17 mouse cellular contexts compared by ENCODE assay signal in genomic region chr4:30450395-30450794, GRCm38 (mm10).
DNase-seq lines count a peak whose midpoint lies in the region; ATAC-seq and TF ChIP-seq lines count a peak whose summit lies in the region.
"Had no signal": no experiment of that assay in that cellular context is flagged by ENCODE, and none has a peak within 500 bp of the region (broad histone marks: within the 10 kb centered on the region; RNA-seq: fewer than 3 reads in every experiment).

No protein-coding gene starts in this region.

- no peak for TF ChIP-seq EP300 in lung, postnatal 0 days (IDR thresholded peaks at IDR 0.05)

- H3K36me3 ChIP-seq in hindbrain, embryonic 16.5 days (ENCODE audit: control insufficient read depth, insufficient read depth, low read length), result no peaks in the 10 kb centered on the region
- H3K36me3 ChIP-seq in hindbrain, embryonic 13.5 days, result no peaks in the 10 kb centered on the region
- H3K36me3 ChIP-seq in lung, postnatal 0 days (ENCODE audit: insufficient read depth, low read length), result no peaks in the 10 kb centered on the region
- no peaks in the 10 kb centered on the region for H3K36me3 ChIP-seq in intestine, postnatal 0 days (ENCODE audit: control insufficient read depth, insufficient read depth)
- H3K36me3 ChIP-seq: G1E; liver, embryonic 15.5 days had no signal

- H3K27ac ChIP-seq in hindbrain, embryonic 16.5 days (ENCODE audit: low read depth, low read length), result no peak overlapping the region
- no peak overlapping the region for H3K27ac ChIP-seq in hindbrain, embryonic 13.5 days
- no peak overlapping the region for H3K27ac ChIP-seq in lung, postnatal 0 days (ENCODE audit: low read length)
- H3K27ac ChIP-seq in intestine, postnatal 0 days (ENCODE audit: low read depth, low read length), result no peak overlapping the region
- H3K27ac ChIP-seq: liver, embryonic 15.5 days had no signal

- no peak overlapping the region for H3K9ac ChIP-seq in hindbrain, embryonic 16.5 days (ENCODE audit: low read depth, low read length)
- H3K9ac ChIP-seq in hindbrain, embryonic 13.5 days, result no peak overlapping the region
- H3K9ac ChIP-seq in lung, postnatal 0 days (replicated peaks; ENCODE audit: low read depth), result no peak overlapping the region
- H3K9ac ChIP-seq in intestine, postnatal 0 days (ENCODE audit: low read depth, low read length), result no peak overlapping the region
- H3K9ac ChIP-seq: forebrain, postnatal 0 days; liver, embryonic 15.5 days had no signal

- peak; percentile 72 for ATAC-seq in hindbrain, embryonic 16.5 days
- no peak; the same call in 1 of the 2 replicates for ATAC-seq in hindbrain, embryonic 13.5 days (ENCODE audit: low FRiP score)
- no peak for ATAC-seq in lung, postnatal 0 days
- no peak for ATAC-seq in intestine, postnatal 0 days
- ATAC-seq: CD4-positive, CD25-positive, alpha-beta regulatory T cell, adult 4 months; forebrain, postnatal 0 days had no signal

- no peak overlapping the region for H3K4me2 ChIP-seq in hindbrain, embryonic 16.5 days (ENCODE audit: low read length)
- H3K4me2 ChIP-seq in hindbrain, embryonic 13.5 days, result no peak overlapping the region
- no peak overlapping the region for H3K4me2 ChIP-seq in lung, postnatal 0 days (replicated peaks; ENCODE audit: low read depth, low read length)
- H3K4me2 ChIP-seq in intestine, postnatal 0 days (replicated peaks; ENCODE audit: low read depth), result no peak overlapping the region
- H3K4me2 ChIP-seq: liver, embryonic 15.5 days had no signal

- DNase-seq in lung, postnatal 0 days (ENCODE audit: low spot score), result peak; percentile 9
- no peak for DNase-seq in lung, postnatal 25 days (ENCODE audit: low spot score)
- DNase-seq in adipocyte (ENCODE audit: low spot score), result peak; percentile 10
- peak; percentile 15 for DNase-seq in retina, adult 2 months (ENCODE audit: low read depth, low spot score)
- no peak for DNase-seq in embryo, embryonic 10 days (ENCODE audit: low spot score)
- DNase-seq: adrenal gland, adult 8-10 months; cerebellum, adult 18-20 months; forebrain, postnatal 0 days; heart, adult 11 months; right cerebral cortex, adult 18-20 months; thymus, postnatal 4 days had no signal

- no peaks in the 10 kb centered on the region for H3K27me3 ChIP-seq in hindbrain, embryonic 16.5 days (replicated peaks; ENCODE audit: control insufficient read depth, insufficient read depth, low read length)
- H3K27me3 ChIP-seq in hindbrain, embryonic 13.5 days, result no peaks in the 10 kb centered on the region
- H3K27me3 ChIP-seq in lung, postnatal 0 days (replicated peaks; ENCODE audit: insufficient read depth, low read length), result no peaks in the 10 kb centered on the region
- H3K27me3 ChIP-seq in intestine, postnatal 0 days (replicated peaks; ENCODE audit: control insufficient read depth, insufficient read depth, low read length), result no peaks in the 10 kb centered on the region
- H3K27me3 ChIP-seq: liver, embryonic 15.5 days had no signal

- H3K4me1 ChIP-seq in hindbrain, embryonic 16.5 days (ENCODE audit: control insufficient read depth, insufficient read depth, low read depth, low read length), result no peaks in the 10 kb centered on the region
- no peaks in the 10 kb centered on the region for H3K4me1 ChIP-seq in hindbrain, embryonic 13.5 days (replicated peaks)
- H3K4me1 ChIP-seq in lung, postnatal 0 days (ENCODE audit: insufficient read depth, low read depth, low read length), result no peaks in the 10 kb centered on the region
- no peaks in the 10 kb centered on the region for H3K4me1 ChIP-seq in intestine, postnatal 0 days (replicated peaks; ENCODE audit: control insufficient read depth, insufficient read depth, low read length)
- H3K4me1 ChIP-seq: liver, embryonic 15.5 days had no signal

- no peaks in the 10 kb centered on the region for H3K9me3 ChIP-seq in hindbrain, embryonic 16.5 days (ENCODE audit: control insufficient read depth, low read length)
- no peaks in the 10 kb centered on the region for H3K9me3 ChIP-seq in hindbrain, embryonic 13.5 days
- H3K9me3 ChIP-seq in lung, postnatal 0 days (ENCODE audit: low read length), result no peaks in the 10 kb centered on the region
- H3K9me3 ChIP-seq in intestine, postnatal 0 days (ENCODE audit: control insufficient read depth), result no peaks in the 10 kb centered on the region
- H3K9me3 ChIP-seq: G1E; liver, embryonic 15.5 days had no signal

- H3K4me3 ChIP-seq in hindbrain, embryonic 16.5 days (ENCODE audit: low read length), result no peak overlapping the region
- H3K4me3 ChIP-seq in hindbrain, embryonic 13.5 days, result no peak overlapping the region
- H3K4me3 ChIP-seq in lung, postnatal 0 days (ENCODE audit: low read depth, low read length), result no peak overlapping the region
- H3K4me3 ChIP-seq in intestine, postnatal 0 days (ENCODE audit: low read depth, low read length), result no peak overlapping the region
- H3K4me3 ChIP-seq: liver, embryonic 15.5 days had no signal

- TF ChIP-seq CTCF in lung, postnatal 0 days (IDR thresholded peaks at IDR 0.05), result no peak
- TF ChIP-seq CTCF in intestine, postnatal 0 days (IDR thresholded peaks at IDR 0.05; ENCODE audit: low read depth), result no peak

- WGBS in hindbrain, embryonic 16.5 days, result 67% methylated on average over 1 of the region's 1 CpGs
- WGBS in hindbrain, embryonic 13.5 days, result 78% methylated on average over 1 of the region's 1 CpGs
- 45% methylated on average over 1 of the region's 1 CpGs for WGBS in lung, postnatal 0 days
- 61% methylated on average over 1 of the region's 1 CpGs for WGBS in intestine, postnatal 0 days

Comparison
In these comparisons a context has a peak if more than half of its experiments do, and no peak if none do; other contexts are left out.
1. DNase-seq: peak in lung, postnatal 0 days (single experiment), adipocyte (single experiment) and retina, adult 2 months (single experiment); none in lung, postnatal 25 days (single experiment) and embryo, embryonic 10 days (single experiment).